Mouse (Mus musculus) heart, postnatal 0 days (tissue): ENCODE data around the gene Gtpbp1. TPM values are rescaled to one million over a fixed set of nuclear protein-coding genes. Genes with fewer than 3 reads are reported as not detected.

Experiments
- ATAC-seq: fragments of 200-750 bp; cut with Nextera tagmentation; 2 replicates; pipeline ENCODE4 v1.8.0; 2017; ENCODE audit warnings: low read depth, moderate number of reproducible peaks, moderate library complexity; ENCODE audit not compliant: insufficient read depth
- DNase-seq: peaks from one replicate; pipeline ENCODE4 v3.0.0-alpha.2; 2016; ENCODE audit warnings: low spot score
- H3K27ac ChIP-seq: fragments of 300-500 bp; sonication (generic); 2 replicates; pipeline ENCODE4 v1.5.1; 2014; ENCODE audit warnings: low read depth, mild to moderate bottlenecking
- H3K27me3 ChIP-seq: fragments of 300-500 bp; sonication (generic); 2 replicates; pipeline ENCODE4 v1.6.1; 2014; ENCODE audit warnings: low read length, mixed read lengths; ENCODE audit not compliant: control insufficient read depth, insufficient read depth
- H3K36me3 ChIP-seq: fragments of 300-500 bp; sonication (generic); replicated peaks from 2 replicates; pipeline ENCODE4 v1.6.1; 2014; ENCODE audit warnings: low read length, mixed read lengths; ENCODE audit not compliant: control insufficient read depth, insufficient read depth
- H3K4me1 ChIP-seq: fragments of 300-500 bp; sonication (generic); 2 replicates; pipeline ENCODE4 v1.6.1; 2014; ENCODE audit warnings: antibody characterized with exemption; ENCODE audit not compliant: control insufficient read depth, insufficient read depth
- H3K4me2 ChIP-seq: fragments of 300-500 bp; sonication (generic); 2 replicates; pipeline ENCODE4 v1.6.1; 2014; ENCODE audit warnings: low read depth, mild to moderate bottlenecking, low read length, moderate library complexity
- H3K4me3 ChIP-seq: fragments of 300-500 bp; sonication (generic); 2 replicates; pipeline ENCODE4 v1.5.1; 2014; ENCODE audit warnings: low read depth, low read length
- H3K9ac ChIP-seq: fragments of 300-500 bp; sonication (generic); replicated peaks from 2 replicates; pipeline ENCODE4 v1.6.1; 2014; ENCODE audit warnings: low read depth, low read length, mixed read lengths
- H3K9me3 ChIP-seq: fragments of 300-500 bp; sonication (generic); replicated peaks from 2 replicates; pipeline ENCODE4 v1.6.1; 2016; ENCODE audit warnings: low read length; ENCODE audit not compliant: control insufficient read depth
- CTCF ChIP-seq: IDR thresholded peaks from 2 replicates; pipeline ENCODE4 v1.5.1; 2016; ENCODE audit warnings: antibody characterized with exemption, control low read depth, low read depth
- EP300 ChIP-seq: IDR thresholded peaks from 2 replicates; pipeline ENCODE4 v1.6.1; 2016; ENCODE audit warnings: antibody characterized with exemption, low read depth
- WGBS: fragments of 180-500 bp; shearing (Covaris S2); extraction: QIAGEN DNeasy Blood & Tissue Kit; methylation state at CpG from one replicate; pipeline ENCODE4 v1.1.7; 2014; 5-methylcytosine and 5-hydroxymethylcytosine counted together
- polyA plus RNA-seq: library from polyadenylated mRNA; unstranded; fragments of >200 nt; fragmentation: Nextera tagmentation; extraction: Ambion mirVana; gene quantifications from 2 replicates; pipeline ENCODE4 v1.2.1, GENCODE M21; 2015
- total RNA-seq: library from RNA; depleted of rRNA; stranded (reverse); fragments of >200 nt; gene quantifications from 2 replicates; pipeline ENCODE4 v1.2.3, GENCODE M21; 2014; ENCODE audit warnings: low replicate concordance; rRNA removed

Gtpbp1 gene
- total RNA-seq = 34.3 and 39.9 TPM in 2 replicates
- polyA plus RNA-seq = 18.0 and 20.6 TPM in 2 replicates

DNA sequence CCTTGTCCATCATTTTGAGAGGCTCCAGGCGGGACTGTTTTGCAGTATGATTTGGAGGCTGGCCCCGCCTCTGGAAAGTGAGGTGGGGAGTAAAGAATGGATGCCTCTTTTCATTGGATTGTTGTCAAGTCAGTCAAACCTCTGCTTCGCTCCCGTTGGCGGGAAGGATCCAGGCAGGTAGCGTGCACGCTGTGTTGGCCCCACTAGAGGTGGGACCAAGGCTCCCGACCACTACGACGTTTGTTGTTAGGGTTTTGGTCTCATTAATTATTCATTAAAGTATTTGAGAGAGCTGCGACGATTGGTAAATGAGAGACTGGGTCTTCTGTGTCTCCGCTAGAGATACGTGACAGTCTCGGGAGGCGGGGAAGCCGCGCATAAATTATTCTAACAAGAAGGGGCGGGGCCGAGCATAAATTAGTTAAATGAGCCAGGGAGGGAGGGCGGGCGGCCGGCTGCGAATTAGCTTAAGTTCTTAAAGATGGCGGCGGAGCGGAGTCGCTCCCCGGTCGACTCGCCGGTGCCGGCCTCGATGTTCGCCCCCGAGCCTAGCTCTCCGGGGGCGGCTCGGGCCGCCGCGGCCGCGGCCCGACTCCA lies at the start of gene Gtpbp1:
Gtpbp1 (plus strand) TSS at position 420 of the 597 bp plus-strand sequence.
- H3K27ac ChIP-seq = peak within 1 kb of the TSS; percentile 89
- TF ChIP-seq EP300 = no peak; the same call in 1 of the 2 replicates
- no peak for TF ChIP-seq CTCF
- peak within 1 kb of the TSS; percentile 85 for H3K4me3 ChIP-seq
- H3K9me3 ChIP-seq = no peaks in the 10 kb centered on the region
- H3K36me3 ChIP-seq = peaks cover 11% of the 10 kb centered on the region
- H3K4me2 ChIP-seq = peak within 1 kb of the TSS; percentile 99
- ATAC-seq (peak; percentile 90), DNase-seq (peak; percentile 100)
- peak within 1 kb of the TSS; percentile 89 for H3K9ac ChIP-seq
- H3K27me3 ChIP-seq = no peaks in the 10 kb centered on the region
- H3K4me1 ChIP-seq = peaks cover 32% of the 10 kb centered on the region
- WGBS = under 1% methylated on average over 43 of the region's 45 CpGs

DNA sequence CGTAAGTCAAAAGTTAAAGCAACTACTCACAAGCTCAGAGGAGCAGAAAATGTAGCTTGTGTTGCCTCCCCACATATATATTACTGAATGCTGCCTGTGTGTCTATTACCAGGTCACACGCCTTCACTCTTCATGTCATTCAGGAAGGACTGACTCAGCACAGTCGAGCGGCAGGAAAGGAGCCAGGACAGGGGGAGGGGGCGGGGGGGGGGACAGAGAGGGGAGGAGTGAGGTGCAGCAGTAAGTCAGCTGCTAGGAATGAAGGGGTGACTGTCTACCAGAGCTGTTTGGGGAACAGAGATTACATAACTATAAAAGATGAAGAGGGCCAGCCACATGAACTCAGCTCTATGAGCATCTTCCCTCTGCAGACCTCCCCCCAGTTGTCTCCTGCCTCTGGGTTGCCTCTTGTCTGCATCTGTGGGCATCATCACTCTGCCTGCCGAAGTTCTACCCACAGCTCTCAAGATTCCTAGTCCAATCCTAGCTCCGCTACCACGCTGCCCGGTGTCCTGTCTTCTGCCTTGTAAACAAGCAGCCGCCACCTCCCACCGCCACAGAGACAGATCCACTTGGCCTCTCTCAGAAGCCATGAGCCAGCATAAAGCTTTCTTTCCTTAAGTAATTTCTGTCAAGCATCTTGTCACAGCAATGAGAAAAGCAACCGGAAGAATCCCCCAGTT lies 49.4 kb upstream of the Gtpbp1 start:
- ATAC-seq = no peak
- Histone ChIP-seq H3K9me3 (no peaks in the 10 kb centered on the region), H3K4me3 (no peak overlapping the region), H3K27ac (no peak overlapping the region), H3K9ac (no peak overlapping the region), H3K27me3 (no peaks in the 10 kb centered on the region), H3K4me2 (no peak overlapping the region), H3K4me1 (no peaks in the 10 kb centered on the region), H3K36me3 (0 out of 2 replicates have a peak, but pooled peaks cover 6% of the 10 kb centered on the region)
- TF ChIP-seq CTCF (no peak), EP300 (no peak)
- WGBS = 57% methylated on average over 12 of the region's 12 CpGs
- no peak for DNase-seq

DNA sequence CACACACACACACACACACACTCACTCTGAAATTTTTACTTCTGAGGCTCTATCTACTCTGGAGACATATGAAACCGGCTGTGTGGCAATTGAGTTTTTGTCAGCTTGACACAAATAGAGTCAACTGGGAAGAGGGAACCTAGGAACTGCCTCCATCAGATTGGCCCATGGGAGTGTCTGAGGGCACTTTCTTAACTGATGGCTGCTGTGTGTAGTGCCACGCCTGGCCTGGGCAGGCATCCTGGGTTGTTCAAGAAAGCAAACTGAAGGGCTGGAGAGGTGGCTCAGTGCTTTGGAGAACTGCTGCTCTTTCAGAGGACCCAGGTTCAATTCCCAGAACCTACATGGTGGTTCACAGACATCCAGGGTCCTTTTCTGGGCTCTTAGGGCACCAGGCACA lies 45.2 kb upstream of the Gtpbp1 start:
- ATAC-seq (no peak), DNase-seq (no peak)
- Histone ChIP-seq H3K4me3 (no peak overlapping the region), H3K9me3 (no peaks in the 10 kb centered on the region), H3K27me3 (no peaks in the 10 kb centered on the region), H3K36me3 (0 out of 2 replicates have a peak, but pooled peaks cover 5% of the 10 kb centered on the region), H3K9ac (no peak overlapping the region), H3K27ac (no peak overlapping the region), H3K4me1 (no peaks in the 10 kb centered on the region), H3K4me2 (no peak overlapping the region)
- WGBS = 60% methylated on average over 2 of the region's 2 CpGs
- TF ChIP-seq CTCF (no peak), EP300 (no peak)

DNA sequence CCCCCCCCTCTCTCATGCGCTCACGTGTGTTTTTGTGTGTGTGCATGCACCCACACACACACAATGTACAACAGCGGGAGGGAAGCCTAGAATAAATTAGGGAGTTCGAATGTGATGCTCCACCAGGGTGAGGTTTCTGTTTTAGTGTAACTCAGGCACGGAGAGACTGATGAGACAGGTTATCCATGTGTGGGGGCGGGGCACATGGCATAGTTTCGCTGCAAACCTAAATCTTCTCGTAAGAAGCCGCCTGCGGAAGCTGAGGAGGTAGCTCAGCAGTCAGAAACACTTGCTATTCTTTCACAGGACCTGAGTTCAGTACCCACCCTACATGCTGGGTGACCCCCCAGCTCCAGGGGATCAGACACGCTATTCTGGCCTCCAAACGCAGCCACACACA lies 42.5 kb upstream of the Gtpbp1 start:
- Histone ChIP-seq H3K27ac (no peak overlapping the region), H3K27me3 (no peaks in the 10 kb centered on the region), H3K36me3 (0 out of 2 replicates have a peak, but pooled peaks cover 5% of the 10 kb centered on the region), H3K4me1 (no peaks in the 10 kb centered on the region), H3K9ac (no peak overlapping the region), H3K9me3 (no peaks in the 10 kb centered on the region), H3K4me3 (no peak overlapping the region), H3K4me2 (no peak overlapping the region)
- TF ChIP-seq CTCF = no peak
- TF ChIP-seq EP300 = no peak
- 84% methylated on average over 12 of the region's 12 CpGs for WGBS
- no peak for ATAC-seq
- DNase-seq = no peak

DNA sequence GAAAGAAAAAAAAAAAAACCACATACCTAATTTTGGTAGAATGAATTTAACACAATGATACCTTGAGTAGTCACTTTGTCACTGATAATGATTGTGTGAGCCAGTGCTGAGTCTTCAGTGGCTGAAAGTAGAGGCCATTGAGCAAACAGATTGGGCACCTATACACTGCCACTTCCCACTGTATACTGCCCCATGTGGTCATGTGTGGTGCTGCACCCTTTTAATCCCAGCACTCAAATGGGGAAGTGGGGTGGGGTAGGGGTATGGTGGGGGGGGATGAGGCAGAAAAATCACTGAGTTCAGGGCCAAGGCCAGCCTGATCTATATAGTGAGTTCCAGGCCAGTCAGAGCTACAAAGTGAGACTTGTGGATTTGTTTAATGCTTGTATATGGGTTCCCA lies 40.1 kb upstream of the Gtpbp1 start:
- H3K4me2 ChIP-seq = no peak overlapping the region
- ATAC-seq (no peak), DNase-seq (no peak)
- H3K9me3 ChIP-seq = no peaks in the 10 kb centered on the region
- no peaks in the 10 kb centered on the region for H3K27me3 ChIP-seq
- no peak overlapping the region for H3K4me3 ChIP-seq
- H3K27ac ChIP-seq = no peak overlapping the region
- peak; percentile 65 for TF ChIP-seq CTCF
- no peak for TF ChIP-seq EP300
- no peak overlapping the region for H3K9ac ChIP-seq
- no peaks in the 10 kb centered on the region for H3K4me1 ChIP-seq
- 0 out of 2 replicates have a peak, but pooled peaks cover 5% of the 10 kb centered on the region for H3K36me3 ChIP-seq
